Mouse (Mus musculus) urinary bladder, postnatal 25 days (tissue): ENCODE measurements around the gene Nrg3.
"Not testable (repeated sequence)": the region's sequence is repeated elsewhere in the genome, so short reads cannot be mapped to it uniquely, and the experiment has no call there.

ENCODE experiments used
- DNase-seq: peaks from one replicate; pipeline ENCODE4 v3.0.0; 2022; ENCODE audit warnings: low spot score

Gene Nrg3

GRCm38 (mm10) chr14:39211472-39211871 is 261.4 kb downstream of the Nrg3 start:
- no peak for DNase-seq

GRCm38 (mm10) chr14:39191946-39192345 is 280.9 kb downstream of the Nrg3 start:
- DNase-seq: no peak

- no peak for DNase-seq
Observed at GRCm38 (mm10) chr14:39173709-39174108, 299.2 kb downstream of the Nrg3 start.

GRCm38 (mm10) chr14:39160140-39160539 is 312.7 kb downstream of the Nrg3 start:
- DNase-seq: no peak

GRCm38 (mm10) chr14:39155462-39155861 is 317.4 kb downstream of the Nrg3 start:
- no peak for DNase-seq

- DNase-seq: no peak
Observed at GRCm38 (mm10) chr14:39129766-39130165, 343.1 kb downstream of the Nrg3 start.

- DNase-seq: no peak
Observed at GRCm38 (mm10) chr14:39117977-39118376, 354.9 kb downstream of the Nrg3 start.

GRCm38 (mm10) chr14:39116522-39117231 is 356.2 kb downstream of the Nrg3 start:
- not testable (repeated sequence) for DNase-seq

GRCm38 (mm10) chr14:39109566-39109965 is 363.3 kb downstream of the Nrg3 start:
- DNase-seq: no peak

GRCm38 (mm10) chr14:39106776-39107175 is 366.1 kb downstream of the Nrg3 start:
- DNase-seq: no peak

GRCm38 (mm10) chr14:39095219-39095618 is 377.7 kb downstream of the Nrg3 start:
- no peak for DNase-seq

GRCm38 (mm10) chr14:39079461-39079860 is 393.4 kb downstream of the Nrg3 start:
- no peak for DNase-seq

GRCm38 (mm10) chr14:39051542-39051941 is 421.3 kb downstream of the Nrg3 start:
- DNase-seq: no peak

- no peak for DNase-seq
Observed at GRCm38 (mm10) chr14:39049021-39049420, 423.9 kb downstream of the Nrg3 start.

GRCm38 (mm10) chr14:39044290-39044689 is 428.6 kb downstream of the Nrg3 start:
- DNase-seq: no peak

GRCm38 (mm10) chr14:39043793-39044192 is 429.1 kb downstream of the Nrg3 start:
- no peak for DNase-seq

GRCm38 (mm10) chr14:39043384-39043783 is 429.5 kb downstream of the Nrg3 start:
- no peak for DNase-seq

GRCm38 (mm10) chr14:39039046-39039445 is 433.8 kb downstream of the Nrg3 start:
- DNase-seq: no peak

GRCm38 (mm10) chr14:39034482-39034881 is 438.4 kb downstream of the Nrg3 start:
- no peak for DNase-seq

- DNase-seq: no peak
Observed at GRCm38 (mm10) chr14:39023065-39023464, 449.8 kb downstream of the Nrg3 start.

- DNase-seq: no peak
Observed at GRCm38 (mm10) chr14:39014126-39014525, 458.8 kb downstream of the Nrg3 start.

- no peak for DNase-seq
Observed at GRCm38 (mm10) chr14:38997843-38998242, 475.0 kb downstream of the Nrg3 start.

GRCm38 (mm10) chr14:38992574-38992866 is 480.4 kb downstream of the Nrg3 start:
- DNase-seq: no peak

- DNase-seq: no peak
Observed at GRCm38 (mm10) chr14:38991847-38992573, 480.9 kb downstream of the Nrg3 start.
